Mouse (Mus musculus): Measurements from ENCODE around the gene Rgs6. TPM values are rescaled to one million over a fixed set of nuclear protein-coding genes. Genes with fewer than 3 reads are reported as not detected.

The Rgs6 gene
- polyA plus RNA-seq, 1 experiment from 2014 or later: 1.0 TPM

- no peaks in the 10 kb centered on the region for H3K4me1 ChIP-seq (replicated peaks; ENCODE audit: control insufficient read depth, insufficient read depth, low read length)
- H3K4me2 ChIP-seq: no peak overlapping the region
- DNase-seq (ENCODE audit: low spot score) (no peak), ATAC-seq (replicated peaks; ENCODE audit: low FRiP score) (no peak)
- no peak overlapping the region for H3K9ac ChIP-seq (ENCODE audit: low read depth, low read length)
- H3K27ac ChIP-seq (ENCODE audit: low read depth, low read length): no peak overlapping the region
- H3K27me3 ChIP-seq (replicated peaks; ENCODE audit: control insufficient read depth, insufficient read depth, low read length): no peaks in the 10 kb centered on the region
- no peaks in the 10 kb centered on the region for H3K9me3 ChIP-seq (ENCODE audit: control insufficient read depth, low read length)
- H3K4me3 ChIP-seq (ENCODE audit: low read depth, low read length): no peak overlapping the region
- H3K36me3 ChIP-seq (ENCODE audit: control insufficient read depth, insufficient read depth, low read length): no peaks in the 10 kb centered on the region
- whole genome bisulfite sequencing: 79% methylated on average over 5 of the region's 5 CpGs
These were observed 192.8 kb downstream of the Rgs6 start for GRCm38 (mm10) chr12:82780936-82781335.

GRCm38 (mm10) chr12:82781414-82781813, 193.3 kb downstream of the Rgs6 start:
- Histone ChIP-seq H3K9me3 (ENCODE audit: control insufficient read depth, low read length) (no peaks in the 10 kb centered on the region), H3K4me3 (ENCODE audit: low read depth, low read length) (no peak overlapping the region), H3K27ac (ENCODE audit: low read depth, low read length) (no peak overlapping the region), H3K4me1 (replicated peaks; ENCODE audit: control insufficient read depth, insufficient read depth, low read length) (no peaks in the 10 kb centered on the region), H3K9ac (ENCODE audit: low read depth, low read length) (no peak overlapping the region), H3K4me2 (no peak overlapping the region), H3K36me3 (ENCODE audit: control insufficient read depth, insufficient read depth, low read length) (no peaks in the 10 kb centered on the region), H3K27me3 (replicated peaks; ENCODE audit: control insufficient read depth, insufficient read depth, low read length) (no peaks in the 10 kb centered on the region)
- WGBS: 69% methylated on average over 5 of the region's 5 CpGs
- ATAC-seq (replicated peaks; ENCODE audit: low FRiP score): no peak
- DNase-seq (ENCODE audit: low spot score): no peak

- H3K9me3 ChIP-seq (ENCODE audit: control insufficient read depth, low read length): no peaks in the 10 kb centered on the region
- 78% methylated on average over 3 of the region's 3 CpGs for WGBS
- no peaks in the 10 kb centered on the region for H3K4me1 ChIP-seq (replicated peaks; ENCODE audit: control insufficient read depth, insufficient read depth, low read length)
- ATAC-seq (replicated peaks; ENCODE audit: low FRiP score) (no peak), DNase-seq (ENCODE audit: low spot score) (no peak)
- H3K27ac ChIP-seq (ENCODE audit: low read depth, low read length): no peak overlapping the region
- H3K9ac ChIP-seq (ENCODE audit: low read depth, low read length): no peak overlapping the region
- no peaks in the 10 kb centered on the region for H3K27me3 ChIP-seq (replicated peaks; ENCODE audit: control insufficient read depth, insufficient read depth, low read length)
- H3K4me3 ChIP-seq (ENCODE audit: low read depth, low read length): no peak overlapping the region
- no peaks in the 10 kb centered on the region for H3K36me3 ChIP-seq (ENCODE audit: control insufficient read depth, insufficient read depth, low read length)
- no peak overlapping the region for H3K4me2 ChIP-seq
These were observed 204.0 kb downstream of the Rgs6 start for GRCm38 (mm10) chr12:82792122-82792521.

- WGBS: 81% methylated on average over 6 of the region's 6 CpGs
- H3K9me3 ChIP-seq (ENCODE audit: control insufficient read depth, low read length): no peaks in the 10 kb centered on the region
These were observed 211.8 kb downstream of the Rgs6 start for GRCm38 (mm10) chr12:82799892-82800291.

GRCm38 (mm10) chr12:82801736-82802135, 213.6 kb downstream of the Rgs6 start:
- H3K9ac ChIP-seq (ENCODE audit: low read depth, low read length): no peak overlapping the region
- no peaks in the 10 kb centered on the region for H3K36me3 ChIP-seq (ENCODE audit: control insufficient read depth, insufficient read depth, low read length)
- DNase-seq (ENCODE audit: low spot score) (no peak), ATAC-seq (replicated peaks; ENCODE audit: low FRiP score) (no peak)
- H3K4me1 ChIP-seq (replicated peaks; ENCODE audit: control insufficient read depth, insufficient read depth, low read length): no peaks in the 10 kb centered on the region
- no peak overlapping the region for H3K4me3 ChIP-seq (ENCODE audit: low read depth, low read length)
- 81% methylated on average over 6 of the region's 6 CpGs for WGBS
- no peak overlapping the region for H3K4me2 ChIP-seq
- no peaks in the 10 kb centered on the region for H3K27me3 ChIP-seq (replicated peaks; ENCODE audit: control insufficient read depth, insufficient read depth, low read length)
- no peaks in the 10 kb centered on the region for H3K9me3 ChIP-seq (ENCODE audit: control insufficient read depth, low read length)
- no peak overlapping the region for H3K27ac ChIP-seq (ENCODE audit: low read depth, low read length)

More at GRCm38 (mm10) chr12:82799892-82800291, 211.8 kb downstream of the Rgs6 start:
- DNase-seq (ENCODE audit: low spot score): no peak
- Histone ChIP-seq H3K4me3 (ENCODE audit: low read depth, low read length) (no peak overlapping the region), H3K36me3 (ENCODE audit: control insufficient read depth, insufficient read depth, low read length) (no peaks in the 10 kb centered on the region), H3K27me3 (replicated peaks; ENCODE audit: control insufficient read depth, insufficient read depth, low read length) (no peaks in the 10 kb centered on the region), H3K4me2 (no peak overlapping the region), H3K27ac (ENCODE audit: low read depth, low read length) (no peak overlapping the region), H3K9ac (ENCODE audit: low read depth, low read length) (no peak overlapping the region), H3K4me1 (replicated peaks; ENCODE audit: control insufficient read depth, insufficient read depth, low read length) (no peaks in the 10 kb centered on the region)
- no peak for ATAC-seq (replicated peaks; ENCODE audit: low FRiP score)

- Histone ChIP-seq H3K4me3 (ENCODE audit: low read depth, low read length) (no peak overlapping the region), H3K9me3 (ENCODE audit: control insufficient read depth, low read length) (no peaks in the 10 kb centered on the region), H3K4me1 (replicated peaks; ENCODE audit: control insufficient read depth, insufficient read depth, low read length) (no peaks in the 10 kb centered on the region), H3K27ac (ENCODE audit: low read depth, low read length) (no peak overlapping the region), H3K4me2 (no peak overlapping the region), H3K27me3 (replicated peaks; ENCODE audit: control insufficient read depth, insufficient read depth, low read length) (no peaks in the 10 kb centered on the region), H3K36me3 (ENCODE audit: control insufficient read depth, insufficient read depth, low read length) (no peaks in the 10 kb centered on the region), H3K9ac (ENCODE audit: low read depth, low read length) (no peak overlapping the region)
- WGBS: 81% methylated on average over 5 of the region's 5 CpGs
- ATAC-seq (replicated peaks; ENCODE audit: low FRiP score) (no peak), DNase-seq (ENCODE audit: low spot score) (no peak)
These were observed 214.6 kb downstream of the Rgs6 start for GRCm38 (mm10) chr12:82802711-82803110.

- ATAC-seq (replicated peaks; ENCODE audit: low FRiP score): no peak
- Histone ChIP-seq H3K36me3 (ENCODE audit: control insufficient read depth, insufficient read depth, low read length) (no peaks in the 10 kb centered on the region), H3K4me1 (replicated peaks; ENCODE audit: control insufficient read depth, insufficient read depth, low read length) (no peaks in the 10 kb centered on the region), H3K4me3 (ENCODE audit: low read depth, low read length) (no peak overlapping the region), H3K4me2 (no peak overlapping the region), H3K9me3 (ENCODE audit: control insufficient read depth, low read length) (no peaks in the 10 kb centered on the region), H3K27ac (ENCODE audit: low read depth, low read length) (no peak overlapping the region), H3K27me3 (replicated peaks; ENCODE audit: control insufficient read depth, insufficient read depth, low read length) (no peaks in the 10 kb centered on the region), H3K9ac (ENCODE audit: low read depth, low read length) (no peak overlapping the region)
- WGBS: 80% methylated on average over 4 of the region's 4 CpGs
- DNase-seq (ENCODE audit: low spot score): no peak
These were observed 217.1 kb downstream of the Rgs6 start for GRCm38 (mm10) chr12:82805167-82805566.

- DNase-seq (ENCODE audit: low spot score): no peak
- no peaks in the 10 kb centered on the region for H3K27me3 ChIP-seq (replicated peaks; ENCODE audit: control insufficient read depth, insufficient read depth, low read length)
- no peak overlapping the region for H3K4me3 ChIP-seq (ENCODE audit: low read depth, low read length)
- no peak for ATAC-seq (replicated peaks; ENCODE audit: low FRiP score)
- H3K4me1 ChIP-seq (replicated peaks; ENCODE audit: control insufficient read depth, insufficient read depth, low read length): no peaks in the 10 kb centered on the region
- WGBS: 82% methylated on average over 3 of the region's 3 CpGs
- no peak overlapping the region for H3K4me2 ChIP-seq
- no peaks in the 10 kb centered on the region for H3K36me3 ChIP-seq (ENCODE audit: control insufficient read depth, insufficient read depth, low read length)
- no peaks in the 10 kb centered on the region for H3K9me3 ChIP-seq (ENCODE audit: control insufficient read depth, low read length)
- no peak overlapping the region for H3K27ac ChIP-seq (ENCODE audit: low read depth, low read length)
- H3K9ac ChIP-seq (ENCODE audit: low read depth, low read length): no peak overlapping the region
These were observed 222.5 kb downstream of the Rgs6 start for GRCm38 (mm10) chr12:82810631-82811030.

GRCm38 (mm10) chr12:82815982-82816381, 227.9 kb downstream of the Rgs6 start:
- WGBS: 77% methylated on average over 2 of the region's 2 CpGs

More at GRCm38 (mm10) chr12:82815982-82816381, 227.9 kb downstream of the Rgs6 start:
- Histone ChIP-seq H3K4me2 (no peak overlapping the region), H3K36me3 (ENCODE audit: control insufficient read depth, insufficient read depth, low read length) (no peaks in the 10 kb centered on the region), H3K9me3 (ENCODE audit: control insufficient read depth, low read length) (no peaks in the 10 kb centered on the region), H3K9ac (ENCODE audit: low read depth, low read length) (no peak overlapping the region), H3K27ac (ENCODE audit: low read depth, low read length) (no peak overlapping the region), H3K4me3 (ENCODE audit: low read depth, low read length) (no peak overlapping the region), H3K4me1 (replicated peaks; ENCODE audit: control insufficient read depth, insufficient read depth, low read length) (no peaks in the 10 kb centered on the region), H3K27me3 (replicated peaks; ENCODE audit: control insufficient read depth, insufficient read depth, low read length) (no peaks in the 10 kb centered on the region)
- ATAC-seq (replicated peaks; ENCODE audit: low FRiP score) (no peak), DNase-seq (ENCODE audit: low spot score) (no peak)

All from liver, embryonic 11.5 days (tissue).